Mouse (Mus musculus) cerebellum, adult 2 months (tissue): ENCODE data around the gene Ccno. TPM values are rescaled to one million over a fixed set of nuclear protein-coding genes. Genes with fewer than 3 reads are reported as not detected.
"Not testable (repeated sequence)": the region's sequence is repeated elsewhere in the genome, so short reads cannot be mapped to it uniquely, and the experiment has no call there.

Source experiments
- DNase-seq, 2 experiments: peaks; one replicate each; pipeline ENCODE4 v3.0.0; 2021
- H3K27ac ChIP-seq: fragments of 200-500 bp; 2 replicates; pipeline ENCODE4 v1.5.1; 2012; ENCODE audit warnings: low read length, control low read depth, inconsistent platforms; ENCODE audit not compliant: insufficient read depth
- H3K27me3 ChIP-seq: fragments of 200-500 bp; 2 replicates; pipeline ENCODE4 v1.6.1; 2012; ENCODE audit warnings: inconsistent platforms, mild to moderate bottlenecking, low read length, moderate library complexity; ENCODE audit not compliant: control insufficient read depth, insufficient read depth
- H3K4me1 ChIP-seq: fragments of 200-500 bp; 2 replicates; pipeline ENCODE4 v1.6.1; 2011; ENCODE audit warnings: low read length; ENCODE audit not compliant: control insufficient read depth, insufficient read depth
- H3K4me3 ChIP-seq: fragments of 200-500 bp; replicated peaks from 2 replicates; pipeline ENCODE3; 2011; ENCODE audit warnings: mild to moderate bottlenecking, low read depth, low read length, control low read depth; ENCODE audit not compliant: insufficient read depth
- CTCF ChIP-seq: fragments of 200-500 bp; IDR thresholded peaks from 2 replicates; pipeline ENCODE4 v1.5.1; 2011; ENCODE audit warnings: low read depth, mild to moderate bottlenecking, control low read depth, low read length, moderate library complexity, borderline replicate concordance; ENCODE audit not compliant: insufficient read depth
- POLR2A ChIP-seq: fragments of 200-500 bp; IDR thresholded peaks from 2 replicates; pipeline ENCODE4 v1.6.1; 2011; ENCODE audit warnings: low read length, control low read depth, borderline replicate concordance; ENCODE audit not compliant: insufficient read depth
- WGBS: fragments of 180-500 bp; shearing (Covaris S2); methylation state at CpG from one replicate; pipeline ENCODE4 v1.1.7; 2018; 5-methylcytosine and 5-hydroxymethylcytosine counted together
- polyA plus RNA-seq: library from polyadenylated mRNA; depleted of rRNA; stranded (reverse); fragments of >200 nt; gene quantifications from 2 replicates; pipeline ENCODE4 v1.2.3, GENCODE M21; 2012

Ccno gene
- polyA plus RNA-seq, 1 experiment = 0.82 TPM

DNA sequence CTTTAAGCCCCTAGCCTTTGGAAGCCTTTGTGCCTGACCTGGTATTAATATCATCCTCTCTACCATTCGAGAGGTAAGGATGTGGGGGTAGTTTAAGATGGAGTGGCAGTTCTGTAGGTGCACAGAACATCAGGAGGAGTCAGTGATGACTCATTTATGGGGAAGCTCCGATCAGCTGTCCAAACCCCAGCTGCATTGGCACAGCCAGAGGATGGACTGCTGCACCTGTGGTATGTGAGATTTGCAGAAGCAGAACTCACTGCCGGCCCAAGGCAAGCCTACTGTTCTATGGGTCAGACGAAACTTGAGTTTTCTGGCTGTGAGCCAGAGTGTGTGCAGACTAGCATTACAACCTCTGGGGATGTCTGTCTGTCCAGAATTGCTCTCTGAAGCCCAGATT is 8.8 kb downstream of the Ccno start:
- H3K4me1 ChIP-seq = no peaks in the 10 kb centered on the region
- peaks cover 5% of the 10 kb centered on the region; the same call in 1 of the 2 replicates for H3K27me3 ChIP-seq
- H3K4me3 ChIP-seq = no peak overlapping the region
- no peak for DNase-seq
- WGBS = 44% methylated on average over 4 of the region's 4 CpGs
- H3K27ac ChIP-seq = no peak overlapping the region
- TF ChIP-seq CTCF = no peak
- no peak for TF ChIP-seq POLR2A

DNA sequence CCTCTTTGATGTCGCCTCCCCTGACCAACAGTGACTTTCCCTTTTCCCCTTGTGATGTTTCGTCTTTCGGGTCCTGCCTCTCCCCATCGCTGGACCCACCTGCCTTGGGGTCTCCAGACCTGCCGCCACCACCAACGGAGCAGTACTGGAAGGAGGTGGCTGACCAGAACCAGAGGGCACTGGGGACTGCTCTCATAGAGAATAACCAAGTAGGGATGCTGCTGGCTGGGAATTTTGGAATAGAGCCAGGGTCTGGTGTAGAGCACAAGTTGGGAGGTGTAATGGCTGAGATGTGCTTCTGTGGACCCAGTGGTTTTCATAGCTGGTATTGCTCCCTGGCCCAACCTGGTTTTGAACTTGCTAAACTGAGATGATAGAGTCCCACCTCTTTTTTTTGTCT is 9.8 kb downstream of the Ccno start:
- no peak overlapping the region for H3K4me3 ChIP-seq
- no peak for DNase-seq
- WGBS = 28% methylated on average over 6 of the region's 6 CpGs
- H3K4me1 ChIP-seq = no peaks in the 10 kb centered on the region
- peaks cover 5% of the 10 kb centered on the region; the same call in 1 of the 2 replicates for H3K27me3 ChIP-seq
- no peak for TF ChIP-seq POLR2A
- TF ChIP-seq CTCF = no peak
- H3K27ac ChIP-seq = no peak overlapping the region

DNA sequence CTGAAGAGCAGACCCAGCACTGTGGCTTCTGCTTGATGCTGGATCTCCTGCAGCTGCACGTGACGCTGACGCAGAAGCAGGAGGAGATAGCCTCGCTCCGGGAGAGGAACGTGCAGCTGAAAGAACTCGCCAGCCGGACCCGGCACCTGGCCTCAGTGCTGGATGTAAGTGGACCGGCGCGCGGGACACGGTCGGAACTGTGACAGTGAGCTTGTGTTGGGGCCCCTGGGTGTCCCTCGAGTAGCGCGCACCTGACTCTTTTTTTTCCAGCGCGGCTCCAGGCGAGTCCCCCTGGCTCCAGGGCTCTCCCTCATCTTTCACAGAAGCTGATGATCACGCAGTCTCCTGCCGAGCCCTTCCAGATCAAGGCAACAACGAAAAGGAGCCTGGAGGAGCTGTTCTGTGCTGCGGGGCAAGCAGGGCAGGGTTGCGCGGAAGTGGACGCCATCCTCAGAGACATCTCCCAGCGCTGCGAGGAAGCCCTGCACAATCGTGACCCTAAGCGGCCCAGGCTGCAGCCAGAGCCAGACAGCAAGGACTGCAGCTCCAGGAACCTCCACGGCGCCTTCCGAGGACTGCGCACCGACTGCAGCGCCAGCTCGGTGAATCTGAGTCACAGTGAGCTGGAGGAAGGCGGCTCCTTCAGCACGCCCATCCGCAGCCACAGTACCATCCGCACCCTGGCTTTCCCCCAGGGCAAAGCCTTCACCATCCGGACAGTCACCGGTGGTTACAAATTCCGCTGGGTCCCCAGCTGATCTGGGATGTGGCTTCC is 11.0 kb downstream of the Ccno start:
- peak overlapping the region; percentile 28 for H3K4me3 ChIP-seq
- TF ChIP-seq CTCF = no peak
- no peak for TF ChIP-seq POLR2A
- no peak overlapping the region for H3K27ac ChIP-seq
- peaks cover 5% of the 10 kb centered on the region; the same call in 1 of the 2 replicates for H3K27me3 ChIP-seq
- no peaks in the 10 kb centered on the region for H3K4me1 ChIP-seq
- under 1% methylated on average over 46 of the region's 46 CpGs for WGBS
- DNase-seq = peak; percentile 20 to 45

DNA sequence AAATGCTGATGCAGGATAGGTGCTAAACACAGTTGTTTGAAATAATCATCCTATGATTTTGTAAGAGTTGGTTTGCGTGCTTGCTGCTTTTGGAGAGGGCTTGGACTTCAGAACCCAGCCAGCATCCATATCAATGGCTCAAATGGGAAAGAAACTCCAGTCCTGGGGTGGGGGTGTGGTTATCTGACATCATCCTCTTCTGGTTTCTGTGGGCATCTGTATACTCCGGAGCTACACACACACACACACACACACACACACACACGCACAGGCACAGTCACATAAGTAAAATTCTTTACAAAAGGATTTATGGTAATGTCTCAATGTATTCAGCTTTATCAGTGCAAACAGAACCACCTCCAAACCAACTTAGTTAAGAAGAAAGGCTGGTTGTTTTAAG is 12.5 kb downstream of the Ccno start:
- 83% methylated on average over 3 of the region's 3 CpGs for WGBS
- DNase-seq = no peak
- no peak for TF ChIP-seq POLR2A
- TF ChIP-seq CTCF = no peak
- no peak overlapping the region for H3K4me3 ChIP-seq
- H3K27ac ChIP-seq = no peak overlapping the region
- peaks cover 5% of the 10 kb centered on the region; the same call in 1 of the 2 replicates for H3K27me3 ChIP-seq
- no peaks in the 10 kb centered on the region for H3K4me1 ChIP-seq

DNA sequence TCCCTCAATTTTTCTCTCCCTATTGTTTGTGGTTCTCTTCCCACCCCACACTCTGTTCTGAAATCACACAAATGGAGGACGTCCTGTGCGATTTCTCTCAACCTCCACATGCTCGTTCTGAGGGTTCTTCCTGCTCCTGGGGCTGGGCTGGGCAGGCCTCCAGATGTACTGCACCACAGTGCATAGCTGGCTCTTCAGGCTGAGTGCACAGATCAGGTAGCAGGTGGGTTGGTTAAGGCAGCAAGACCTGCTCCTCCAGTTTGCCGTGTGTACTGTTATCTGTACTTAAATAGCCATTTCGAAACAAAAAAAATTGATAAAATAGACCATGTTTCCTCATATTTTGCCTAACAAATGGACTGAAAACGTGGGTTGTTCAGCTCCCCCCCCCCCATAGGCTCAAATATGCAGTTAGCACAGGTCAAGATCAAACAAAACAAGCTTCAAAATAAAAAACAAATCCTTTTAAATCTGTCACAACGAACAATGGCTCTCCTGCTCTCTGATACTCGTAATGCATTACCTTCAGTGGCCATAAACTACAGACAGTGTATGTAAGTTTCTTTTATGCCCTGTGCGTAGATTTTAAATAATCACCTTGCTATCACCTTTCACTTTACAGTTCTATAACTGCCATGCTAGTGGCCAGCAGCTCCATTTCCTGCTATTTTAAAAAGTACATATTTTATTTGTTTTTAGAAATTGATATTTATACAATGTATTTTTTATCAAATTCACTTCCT is 13.1 kb downstream of the Ccno start:
- no peak overlapping the region for H3K4me3 ChIP-seq
- H3K27me3 ChIP-seq = peaks cover 5% of the 10 kb centered on the region; the same call in 1 of the 2 replicates
- H3K4me1 ChIP-seq = no peaks in the 10 kb centered on the region
- TF ChIP-seq CTCF = no peak
- no peak for TF ChIP-seq POLR2A
- no peak overlapping the region for H3K27ac ChIP-seq
- no peak for DNase-seq
- WGBS = 76% methylated on average over 9 of the region's 9 CpGs

DNA sequence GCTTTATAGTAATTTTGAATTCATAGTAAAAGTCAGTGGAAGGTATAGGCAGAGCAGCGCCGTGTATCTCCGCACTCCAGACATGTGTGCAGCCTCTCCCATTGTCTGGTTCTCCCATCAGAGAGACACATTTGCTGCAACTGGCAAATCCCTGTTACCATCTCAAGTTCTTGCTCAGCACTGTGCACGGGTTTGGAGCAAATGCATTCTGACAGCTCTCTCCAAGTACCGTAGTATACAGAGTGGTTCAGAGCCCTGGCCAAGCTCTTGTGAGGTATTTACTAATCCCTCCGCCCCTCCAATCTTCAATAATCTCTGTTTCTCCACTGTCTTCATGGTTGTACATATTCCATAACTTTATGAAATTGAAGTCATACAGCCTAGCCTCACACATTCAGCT is 25.1 kb downstream of the Ccno start:
- Histone ChIP-seq H3K4me3 (no peak overlapping the region), H3K27ac (no peak overlapping the region), H3K27me3 (no peaks in the 10 kb centered on the region), H3K4me1 (no peaks in the 10 kb centered on the region)
- WGBS = 47% methylated on average over 6 of the region's 6 CpGs
- TF ChIP-seq CTCF (no peak), POLR2A (no peak)
- no peak for DNase-seq

DNA sequence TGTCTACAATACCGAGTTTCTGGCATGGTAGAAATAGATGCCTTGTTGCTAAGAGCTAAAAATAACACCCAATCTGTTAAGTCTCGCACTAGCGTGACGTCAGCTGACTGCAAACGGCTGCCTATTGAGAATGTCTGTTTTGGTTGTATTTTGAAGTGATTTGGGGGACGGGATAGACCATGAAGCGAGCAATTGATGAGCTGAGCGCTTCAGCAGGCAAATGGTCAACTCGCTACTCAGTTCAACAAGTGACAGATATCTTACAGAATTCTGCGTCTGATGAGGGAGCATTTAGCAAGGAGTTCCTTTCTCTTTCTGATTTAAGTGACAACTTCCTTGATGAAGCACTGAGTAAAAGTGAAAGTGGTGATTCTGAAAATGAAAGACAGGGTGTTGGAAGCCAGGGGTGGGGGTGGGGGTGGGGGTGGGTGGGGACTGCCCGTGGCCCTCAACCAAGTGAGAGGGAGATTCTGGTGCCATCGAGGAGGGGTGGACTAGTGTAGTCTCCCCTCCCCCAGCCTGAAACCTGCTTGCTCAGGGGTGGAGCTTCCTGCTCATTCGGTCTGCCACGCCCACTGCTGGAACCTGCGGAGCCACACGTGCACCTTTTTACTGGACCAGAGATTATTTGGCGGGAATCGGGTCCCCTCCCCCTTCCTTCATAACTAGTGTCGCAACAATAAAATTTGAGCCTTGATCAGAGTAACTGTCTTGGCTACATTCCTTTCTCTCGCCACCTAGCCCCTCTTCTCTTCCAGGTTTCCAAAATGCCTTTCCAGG is 25.8 kb downstream of the Ccno start:
- H3K4me3 ChIP-seq = not testable (repeated sequence)

More for the DNA sequence above, 25.8 kb downstream of the Ccno start:
- H3K4me1 ChIP-seq, H3K27ac ChIP-seq, H3K27me3 ChIP-seq, DNase-seq: not testable (repeated sequence)
- WGBS = 37% methylated on average over 19 of the region's 20 CpGs
